Mouse (Mus musculus) heart, postnatal 0 days (tissue): ENCODE results near the gene Adprhl2. TPM values are rescaled to one million over a fixed set of nuclear protein-coding genes. Genes with fewer than 3 reads are reported as not detected.

Source experiments
- ATAC-seq: fragments of 200-750 bp; cut with Nextera tagmentation; 2 replicates; pipeline ENCODE4 v1.8.0; 2017; ENCODE audit warnings: low read depth, moderate number of reproducible peaks, moderate library complexity; ENCODE audit not compliant: insufficient read depth
- DNase-seq: peaks from one replicate; pipeline ENCODE4 v3.0.0-alpha.2; 2016; ENCODE audit warnings: low spot score
- H3K27ac ChIP-seq: fragments of 300-500 bp; sonication (generic); 2 replicates; pipeline ENCODE4 v1.5.1; 2014; ENCODE audit warnings: low read depth, mild to moderate bottlenecking
- H3K27me3 ChIP-seq: fragments of 300-500 bp; sonication (generic); 2 replicates; pipeline ENCODE4 v1.6.1; 2014; ENCODE audit warnings: low read length, mixed read lengths; ENCODE audit not compliant: control insufficient read depth, insufficient read depth
- H3K36me3 ChIP-seq: fragments of 300-500 bp; sonication (generic); replicated peaks from 2 replicates; pipeline ENCODE4 v1.6.1; 2014; ENCODE audit warnings: low read length, mixed read lengths; ENCODE audit not compliant: control insufficient read depth, insufficient read depth
- H3K4me1 ChIP-seq: fragments of 300-500 bp; sonication (generic); 2 replicates; pipeline ENCODE4 v1.6.1; 2014; ENCODE audit warnings: antibody characterized with exemption; ENCODE audit not compliant: control insufficient read depth, insufficient read depth
- H3K4me2 ChIP-seq: fragments of 300-500 bp; sonication (generic); 2 replicates; pipeline ENCODE4 v1.6.1; 2014; ENCODE audit warnings: low read depth, mild to moderate bottlenecking, low read length, moderate library complexity
- H3K4me3 ChIP-seq: fragments of 300-500 bp; sonication (generic); 2 replicates; pipeline ENCODE4 v1.5.1; 2014; ENCODE audit warnings: low read depth, low read length
- H3K9ac ChIP-seq: fragments of 300-500 bp; sonication (generic); replicated peaks from 2 replicates; pipeline ENCODE4 v1.6.1; 2014; ENCODE audit warnings: low read depth, low read length, mixed read lengths
- H3K9me3 ChIP-seq: fragments of 300-500 bp; sonication (generic); replicated peaks from 2 replicates; pipeline ENCODE4 v1.6.1; 2016; ENCODE audit warnings: low read length; ENCODE audit not compliant: control insufficient read depth
- CTCF ChIP-seq: IDR thresholded peaks from 2 replicates; pipeline ENCODE4 v1.5.1; 2016; ENCODE audit warnings: antibody characterized with exemption, control low read depth, low read depth
- EP300 ChIP-seq: IDR thresholded peaks from 2 replicates; pipeline ENCODE4 v1.6.1; 2016; ENCODE audit warnings: antibody characterized with exemption, low read depth
- WGBS: fragments of 180-500 bp; shearing (Covaris S2); extraction: QIAGEN DNeasy Blood & Tissue Kit; methylation state at CpG from one replicate; pipeline ENCODE4 v1.1.7; 2014; 5-methylcytosine and 5-hydroxymethylcytosine counted together
- polyA plus RNA-seq: library from polyadenylated mRNA; unstranded; fragments of >200 nt; fragmentation: Nextera tagmentation; extraction: Ambion mirVana; gene quantifications from 2 replicates; pipeline ENCODE4 v1.2.1, GENCODE M21; 2015
- total RNA-seq: library from RNA; depleted of rRNA; stranded (reverse); fragments of >200 nt; gene quantifications from 2 replicates; pipeline ENCODE4 v1.2.3, GENCODE M21; 2014; ENCODE audit warnings: low replicate concordance; rRNA removed

Gene Adprhl2
- total and polyA plus RNA-seq, 2 experiments from 2014 or later = 23.2 to 30.2 TPM

GRCm38 (mm10) chr4:126273753-126274152 is 47.8 kb downstream of the Adprhl2 start:
- no peak for TF ChIP-seq CTCF
- no peak for TF ChIP-seq EP300

GRCm38 (mm10) chr4:126269292-126269691 is 52.2 kb downstream of the Adprhl2 start:
- no peak for DNase-seq
- H3K4me1 ChIP-seq = no peaks in the 10 kb centered on the region
- H3K4me3 ChIP-seq = no peak overlapping the region
- no peak overlapping the region for H3K4me2 ChIP-seq
- 60% methylated on average over 3 of the region's 3 CpGs for WGBS
- no peak overlapping the region for H3K27ac ChIP-seq
- no peak overlapping the region for H3K9ac ChIP-seq
- no peaks in the 10 kb centered on the region for H3K27me3 ChIP-seq
- ATAC-seq = no peak
- no peak for TF ChIP-seq EP300
- no peak for TF ChIP-seq CTCF
- no peaks in the 10 kb centered on the region for H3K9me3 ChIP-seq
- H3K36me3 ChIP-seq = peaks cover 20% of the 10 kb centered on the region

More at GRCm38 (mm10) chr4:126273753-126274152, 47.8 kb downstream of the Adprhl2 start:
- Histone ChIP-seq H3K36me3 (peaks cover 29% of the 10 kb centered on the region), H3K4me1 (no peaks in the 10 kb centered on the region), H3K4me2 (no peak overlapping the region), H3K9me3 (no peaks in the 10 kb centered on the region), H3K27me3 (no peaks in the 10 kb centered on the region), H3K9ac (no peak overlapping the region), H3K4me3 (no peak overlapping the region), H3K27ac (no peak overlapping the region)
- ATAC-seq = no peak
- no peak for DNase-seq
- 79% methylated on average over 13 of the region's 13 CpGs for WGBS

Other genes with a start within 250 kb of the Adprhl2 start
- 30.9 and 186 TPM in 2 replicates for gene Lsm10, start 225.1 kb downstream of the Adprhl2 start, total RNA-seq
- gene Lsm10, start 225.1 kb downstream of the Adprhl2 start, polyA plus RNA-seq = 41.7 and 43.1 TPM in 2 replicates
- gene Stk40, start 217.7 kb downstream of the Adprhl2 start, total RNA-seq = 19.9 and 22.8 TPM in 2 replicates
- 14.2 and 17.3 TPM in 2 replicates for gene Stk40, start 217.7 kb downstream of the Adprhl2 start, polyA plus RNA-seq
- 53.1 and 69.1 TPM in 2 replicates for gene Eva1b, start 174.0 kb downstream of the Adprhl2 start, total RNA-seq
- gene Eva1b, start 174.0 kb downstream of the Adprhl2 start, polyA plus RNA-seq = 26.8 and 28.5 TPM in 2 replicates
- gene Sh3d21, start 158.2 kb downstream of the Adprhl2 start, total RNA-seq = 2.6 TPM in 1 of 2 replicates, not detected in the other
- gene Sh3d21, start 158.2 kb downstream of the Adprhl2 start, polyA plus RNA-seq = 2.2 and 2.6 TPM in 2 replicates
- gene Thrap3, start 118.9 kb downstream of the Adprhl2 start, total RNA-seq = 84.1 and 121 TPM in 2 replicates
- 86.1 and 96.7 TPM in 2 replicates for gene Thrap3, start 118.9 kb downstream of the Adprhl2 start, polyA plus RNA-seq
- gene Map7d1, start 65.4 kb downstream of the Adprhl2 start, total RNA-seq = 75.0 and 90.1 TPM in 2 replicates
- gene Map7d1, start 65.4 kb downstream of the Adprhl2 start, polyA plus RNA-seq = 35.2 and 37.5 TPM in 2 replicates
- 46.4 and 63.1 TPM in 2 replicates for gene Trappc3, start 59.4 kb downstream of the Adprhl2 start, total RNA-seq
- gene Trappc3, start 59.4 kb downstream of the Adprhl2 start, polyA plus RNA-seq = 80.3 and 86.7 TPM in 2 replicates
- gene Col8a2, start 34.9 kb downstream of the Adprhl2 start, total RNA-seq = 3.8 and 4.3 TPM in 2 replicates
- 0.71 and 1.1 TPM in 2 replicates for gene Col8a2, start 34.9 kb downstream of the Adprhl2 start, polyA plus RNA-seq
- gene Tekt2, start 4.0 kb upstream of the Adprhl2 start, total RNA-seq = not detected in 2 replicates
- gene Tekt2, start 4.0 kb upstream of the Adprhl2 start, polyA plus RNA-seq = 0.27 and 0.88 TPM in 2 replicates
- 3.3 and 35.2 TPM in 2 replicates for gene Ago3, start 107.9 kb upstream of the Adprhl2 start, total RNA-seq
- 7.3 and 8.3 TPM in 2 replicates for gene Ago3, start 107.9 kb upstream of the Adprhl2 start, polyA plus RNA-seq
- 9.9 and 22.3 TPM in 2 replicates for gene Ago1, start 146.9 kb upstream of the Adprhl2 start, total RNA-seq
- gene Ago1, start 146.9 kb upstream of the Adprhl2 start, polyA plus RNA-seq = 1.4 and 1.6 TPM in 2 replicates
- 0.31 and 1.5 TPM in 2 replicates for gene Ago4, start 211.8 kb upstream of the Adprhl2 start, total RNA-seq
- 0.92 and 0.93 TPM in 2 replicates for gene Ago4, start 211.8 kb upstream of the Adprhl2 start, polyA plus RNA-seq
- gene Clspn, start 235.2 kb upstream of the Adprhl2 start, total RNA-seq = 6.9 and 12.9 TPM in 2 replicates
- 6.0 and 7.0 TPM in 2 replicates for gene Clspn, start 235.2 kb upstream of the Adprhl2 start, polyA plus RNA-seq